Comparison of ENCODE assay signal across 8 mouse cellular contexts in the genomic region with DNA sequence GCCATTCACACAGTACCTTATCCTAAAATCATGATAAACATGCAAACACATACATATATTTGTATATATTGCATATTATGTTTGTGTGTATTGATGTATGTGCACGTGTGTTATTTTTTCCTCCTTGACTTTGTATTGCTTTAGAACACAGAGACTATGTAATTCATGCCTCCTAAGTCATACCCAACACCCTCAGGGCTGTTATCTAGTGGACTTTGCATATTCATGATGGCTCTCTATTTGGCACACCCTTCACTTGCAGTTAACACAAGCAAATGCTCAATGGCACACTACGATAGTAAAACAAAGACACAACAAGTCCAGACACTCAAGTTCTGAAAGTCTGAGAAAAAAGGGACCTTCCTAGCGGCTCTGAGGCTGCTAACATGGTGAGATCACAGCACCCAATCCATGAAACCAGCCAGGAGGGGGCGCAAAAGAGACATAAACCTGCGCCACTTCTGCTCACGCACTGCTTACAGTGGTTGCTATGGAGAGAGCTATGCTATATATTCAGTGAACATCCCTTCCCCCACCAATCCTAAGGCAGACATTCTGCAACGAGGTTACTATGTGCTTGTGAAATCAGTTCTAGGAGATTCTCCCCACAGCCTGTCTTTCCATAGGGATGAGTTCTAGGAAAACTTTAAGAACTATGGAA.
DNase-seq lines count a peak whose midpoint lies in the region; ATAC-seq and TF ChIP-seq lines count a peak whose summit lies in the region.

No protein-coding gene starts in this region.

- no peak overlapping the region for H3K4me2 ChIP-seq in embryonic facial prominence, embryonic 12.5 days (replicated peaks)
- no peak overlapping the region for H3K4me2 ChIP-seq in heart, embryonic 15.5 days
- no peak overlapping the region for H3K4me2 ChIP-seq in kidney, postnatal 0 days (ENCODE audit: low read length)

- WGBS in embryonic facial prominence, embryonic 12.5 days = 19% methylated on average over 7 of the region's 7 CpGs
- 16% methylated on average over 7 of the region's 7 CpGs for WGBS in heart, embryonic 15.5 days
- 17% methylated on average over 7 of the region's 7 CpGs for WGBS in kidney, postnatal 0 days

- no peak overlapping the region for H3K9ac ChIP-seq in embryonic facial prominence, embryonic 12.5 days
- H3K9ac ChIP-seq in heart, embryonic 15.5 days = no peak overlapping the region
- no peak overlapping the region for H3K9ac ChIP-seq in kidney, postnatal 0 days (ENCODE audit: low read depth, low read length)

- no peaks in the 10 kb centered on the region for H3K9me3 ChIP-seq in embryonic facial prominence, embryonic 12.5 days
- no peaks in the 10 kb centered on the region for H3K9me3 ChIP-seq in heart, embryonic 15.5 days (replicated peaks)
- no peaks in the 10 kb centered on the region for H3K9me3 ChIP-seq in kidney, postnatal 0 days (replicated peaks; ENCODE audit: low read length)

- DNase-seq in 416B (ENCODE audit: low read depth) (peak; percentile 65), liver (peak; percentile 71)
- peak; percentile 73 for DNase-seq in adrenal gland, postnatal 25 days
- DNase-seq in kidney, postnatal 0 days (ENCODE audit: low spot score) = peak; percentile 89
- DNase-seq in monocyte, adult 2 months (ENCODE audit: low read depth in 1 of 2, low spot score in 2 of 2) = peak; percentile 14 to 19
- peak; percentile 6 to 20 for DNase-seq in spleen, postnatal 36 days (ENCODE audit: low spot score in 2 of 2)

- peak; percentile 85 for TF ChIP-seq CTCF in kidney, postnatal 0 days (IDR thresholded peaks at IDR 0.05; ENCODE audit: low read depth)

- no peaks in the 10 kb centered on the region for H3K27me3 ChIP-seq in embryonic facial prominence, embryonic 12.5 days
- no peaks in the 10 kb centered on the region for H3K27me3 ChIP-seq in heart, embryonic 15.5 days
- no peaks in the 10 kb centered on the region for H3K27me3 ChIP-seq in kidney, postnatal 0 days (ENCODE audit: insufficient read depth, low read length)

- no peak overlapping the region for H3K4me3 ChIP-seq in embryonic facial prominence, embryonic 12.5 days
- H3K4me3 ChIP-seq in heart, embryonic 15.5 days = no peak overlapping the region
- H3K4me3 ChIP-seq in kidney, postnatal 0 days (replicated peaks; ENCODE audit: low read depth, low read length) = no peak overlapping the region

- no peak overlapping the region for H3K27ac ChIP-seq in embryonic facial prominence, embryonic 12.5 days
- H3K27ac ChIP-seq in heart, embryonic 15.5 days = no peak overlapping the region
- no peak overlapping the region for H3K27ac ChIP-seq in kidney, postnatal 0 days

- H3K36me3 ChIP-seq in embryonic facial prominence, embryonic 12.5 days = no peaks in the 10 kb centered on the region
- no peaks in the 10 kb centered on the region for H3K36me3 ChIP-seq in heart, embryonic 15.5 days
- H3K36me3 ChIP-seq in kidney, postnatal 0 days (ENCODE audit: insufficient read depth, low read length) = no peaks in the 10 kb centered on the region

- no peaks in the 10 kb centered on the region for H3K4me1 ChIP-seq in embryonic facial prominence, embryonic 12.5 days
- H3K4me1 ChIP-seq in heart, embryonic 15.5 days (replicated peaks) = no peaks in the 10 kb centered on the region
- H3K4me1 ChIP-seq in kidney, postnatal 0 days (replicated peaks; ENCODE audit: insufficient read depth, low read length) = no peaks in the 10 kb centered on the region

- ATAC-seq in embryonic facial prominence, embryonic 12.5 days (ENCODE audit: insufficient number of reproducible peaks, insufficient read depth, low FRiP score, low TSS enrichment) = peak; percentile 82; the same call in 1 of the 2 replicates
- ATAC-seq in heart, embryonic 15.5 days (replicated peaks; ENCODE audit: insufficient number of reproducible peaks, insufficient read depth, low FRiP score, low read depth) = peak; percentile 75; the same call in 1 of the 2 replicates
- peak; percentile 86 for ATAC-seq in kidney, postnatal 0 days (replicated peaks; ENCODE audit: low FRiP score, low read depth)

Comparison
In these comparisons a context has a peak if more than half of its experiments do, and no peak if none do; other contexts are left out.
1. DNase-seq: peak in every context shown above with its lines; median percentile 89 in kidney, postnatal 0 days; 73 in adrenal gland, postnatal 25 days; 71 in liver; 65 in 416B; 16 in monocyte, adult 2 months; 13 in spleen, postnatal 36 days.